Mouse (Mus musculus): Measurements from ENCODE around the gene Gm45015. TPM values are rescaled to one million over a fixed set of nuclear protein-coding genes. Genes with fewer than 3 reads are reported as not detected.
"Not testable (repeated sequence)": the region's sequence is repeated elsewhere in the genome, so short reads cannot be mapped to it uniquely, and the experiment has no call there.

Gene Gm45015
- polyA plus RNA-seq, 1 experiment from 2014 or later, result not detected

DNA sequence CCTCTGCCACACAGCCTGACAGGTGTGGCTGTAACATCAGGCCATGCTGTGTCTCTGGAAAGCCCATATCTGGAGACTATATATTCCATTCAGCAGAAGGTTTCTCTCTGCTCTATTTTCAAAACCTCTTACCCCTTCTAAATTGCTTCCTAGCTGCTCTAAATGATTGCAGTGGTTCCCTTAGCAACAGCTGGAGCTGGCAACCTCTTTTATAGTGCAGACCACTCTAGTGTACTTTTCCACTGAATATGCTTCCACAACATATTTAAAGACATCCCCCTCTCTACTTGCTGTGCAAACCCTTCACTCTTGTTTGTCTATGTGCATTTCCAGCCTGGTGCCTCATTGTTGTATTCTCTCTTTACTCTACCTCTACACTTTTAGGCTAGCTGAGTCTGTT lies 3.1 kb downstream of the Gm45015 start:
- Histone ChIP-seq H3K9ac (no peak overlapping the region), H3K4me2 (no peak overlapping the region), H3K36me3 (no peaks in the 10 kb centered on the region), H3K27ac (no peak overlapping the region), H3K4me1 (no peaks in the 10 kb centered on the region), H3K4me3 (no peak overlapping the region), H3K27me3 (peaks cover 7% of the 10 kb centered on the region; the same call in 1 of the 2 replicates), H3K9me3 (no peaks in the 10 kb centered on the region)
- no peak for ATAC-seq (ENCODE audit: borderline replicate concordance, extremely low read depth, low FRiP score, low TSS enrichment)

DNA sequence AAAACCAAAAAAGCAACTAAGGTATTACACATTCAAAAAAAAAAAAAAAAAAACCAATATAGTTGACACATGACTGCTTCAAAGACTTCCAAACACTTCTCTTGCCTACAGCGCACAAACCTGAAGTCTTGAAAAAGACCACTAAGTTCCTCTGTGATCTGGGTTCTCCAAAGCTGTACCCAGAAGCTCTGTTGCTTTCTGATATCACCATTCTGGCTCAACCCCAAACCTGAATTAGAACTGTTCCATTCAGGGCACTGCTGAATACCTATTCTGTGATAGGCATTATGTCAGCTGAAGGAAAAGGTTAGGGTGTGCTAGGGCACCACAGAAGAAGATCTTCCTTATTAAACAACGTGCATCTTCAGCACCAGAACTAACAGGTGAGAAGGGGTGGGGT lies 9.4 kb downstream of the Gm45015 start:
- no peak overlapping the region for H3K27ac ChIP-seq
- ATAC-seq (ENCODE audit: borderline replicate concordance, extremely low read depth, low FRiP score, low TSS enrichment), result no peak

DNA sequence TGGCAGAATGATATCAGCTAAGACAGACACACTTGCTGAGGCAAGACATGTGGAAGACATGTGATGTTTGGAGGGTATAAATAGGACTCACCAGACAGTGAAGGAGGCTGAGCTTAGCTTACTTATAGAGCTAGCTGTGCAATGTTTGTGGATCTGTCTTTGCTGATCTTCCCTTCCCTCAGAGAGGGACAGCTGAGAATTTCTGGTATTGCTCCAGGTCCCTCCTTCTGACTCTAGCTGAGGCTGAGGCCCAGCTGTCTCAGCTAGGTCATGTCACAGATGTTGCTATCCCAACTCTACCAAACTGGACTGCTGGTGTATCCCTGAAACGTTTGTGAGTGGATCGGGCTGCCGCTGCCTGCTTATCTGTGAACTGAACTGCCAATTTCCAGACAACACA lies 15.6 kb downstream of the Gm45015 start:
- WGBS, result 47% methylated on average over 3 of the region's 3 CpGs
- Histone ChIP-seq H3K9ac (no peak overlapping the region), H3K36me3 (no peaks in the 10 kb centered on the region), H3K4me1 (no peaks in the 10 kb centered on the region), H3K4me2 (no peak overlapping the region), H3K9me3 (no peaks in the 10 kb centered on the region), H3K27me3 (no peaks in the 10 kb centered on the region; the same call in 1 of the 2 replicates), H3K4me3 (no peak overlapping the region), H3K27ac (no peak overlapping the region)
- no peak for ATAC-seq (ENCODE audit: borderline replicate concordance, extremely low read depth, low FRiP score, low TSS enrichment)

More for the DNA sequence above, 9.4 kb downstream of the Gm45015 start:
- Histone ChIP-seq H3K36me3 (no peaks in the 10 kb centered on the region), H3K4me2 (no peak overlapping the region), H3K27me3 (peaks cover 3% of the 10 kb centered on the region; the same call in 1 of the 2 replicates), H3K4me1 (no peaks in the 10 kb centered on the region), H3K4me3 (no peak overlapping the region), H3K9ac (no peak overlapping the region), H3K9me3 (no peaks in the 10 kb centered on the region)
- WGBS, result 82% methylated on average over 2 of the region's 2 CpGs

DNA sequence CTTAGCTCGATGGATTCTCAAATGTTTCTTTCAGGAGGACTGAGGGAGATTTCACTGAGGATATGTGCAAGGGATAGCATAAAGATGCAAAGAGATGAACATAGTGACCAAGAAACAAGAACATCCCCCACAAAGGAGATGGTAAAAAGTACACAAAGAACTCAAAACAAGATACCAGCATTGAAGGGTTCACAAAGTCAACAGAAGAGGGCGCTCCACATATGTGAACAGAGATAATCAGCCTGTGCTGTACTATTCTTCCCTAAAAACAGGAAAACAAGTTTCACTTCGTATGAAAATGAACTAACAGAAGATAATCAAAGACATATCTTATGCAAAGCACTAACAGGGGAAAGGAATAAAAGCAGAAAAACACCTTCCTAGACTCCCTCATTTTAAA lies 24.1 kb downstream of the Gm45015 start:
- 24% methylated on average over 3 of the region's 3 CpGs for WGBS
- Histone ChIP-seq H3K27ac (no peak overlapping the region), H3K4me2 (no peak overlapping the region), H3K9ac (no peak overlapping the region), H3K9me3 (no peaks in the 10 kb centered on the region), H3K4me1 (no peaks in the 10 kb centered on the region), H3K4me3 (no peak overlapping the region), H3K27me3 (no peaks in the 10 kb centered on the region), H3K36me3 (no peaks in the 10 kb centered on the region)
- ATAC-seq (ENCODE audit: borderline replicate concordance, extremely low read depth, low FRiP score, low TSS enrichment), result no peak

DNA sequence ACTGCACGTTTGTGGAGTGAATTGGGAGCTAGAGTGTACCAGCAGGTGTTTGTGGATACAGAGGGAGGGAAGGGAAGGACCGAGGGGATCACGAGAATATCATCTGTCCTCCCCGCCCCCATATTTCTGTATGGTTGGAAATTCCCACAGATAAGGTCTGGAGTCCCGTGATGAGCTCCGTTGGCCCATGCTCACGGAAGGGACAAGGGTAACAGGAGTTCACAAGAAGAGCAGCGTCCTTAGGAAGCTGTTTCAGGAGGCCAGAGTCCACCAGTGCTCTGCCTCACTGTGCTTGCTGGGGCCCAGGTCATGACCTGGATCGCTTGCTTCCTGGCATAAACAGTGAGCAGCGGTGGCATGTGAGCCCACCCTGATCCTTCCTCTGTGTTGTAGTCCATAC lies 40.9 kb downstream of the Gm45015 start:
- not testable (repeated sequence) for H3K36me3 ChIP-seq; H3K27me3 ChIP-seq; H3K4me3 ChIP-seq; H3K27ac ChIP-seq; H3K4me1 ChIP-seq; H3K9ac ChIP-seq; H3K4me2 ChIP-seq; H3K9me3 ChIP-seq; ATAC-seq (ENCODE audit: borderline replicate concordance, extremely low read depth, low FRiP score, low TSS enrichment)
- WGBS, result 52% methylated on average over 8 of the region's 10 CpGs

DNA sequence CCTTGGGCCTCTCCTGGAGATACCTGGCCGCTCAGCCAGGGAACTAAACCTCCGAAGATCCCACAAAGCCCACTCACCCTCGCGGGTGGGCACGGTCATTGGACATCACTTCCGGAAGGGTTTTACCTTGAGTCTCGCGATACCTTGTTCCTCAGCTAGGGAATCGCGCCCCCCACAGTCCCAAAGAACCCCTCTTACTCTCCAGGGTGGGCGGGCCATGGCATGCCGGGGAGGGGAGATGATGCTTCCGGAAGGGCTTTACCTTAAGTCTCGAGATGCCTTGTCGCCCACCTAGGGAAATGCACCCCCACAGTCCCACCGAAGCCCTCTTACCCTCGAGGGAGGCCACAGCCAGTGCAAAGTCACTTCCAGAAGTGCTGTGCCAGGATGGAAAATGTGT lies 43.8 kb downstream of the Gm45015 start, which contains the start of the genes Xlr5a and Xlr5c:
Gene Xlr5a, minus strand, starts transcription at position 101 of the 400 bp plus-strand sequence.
Gene Xlr5c, minus strand, starts transcription at position 101 of the 400 bp plus-strand sequence.
- H3K36me3 ChIP-seq; H3K4me1 ChIP-seq; H3K27me3 ChIP-seq; H3K4me2 ChIP-seq; H3K27ac ChIP-seq; ATAC-seq (ENCODE audit: borderline replicate concordance, extremely low read depth, low FRiP score, low TSS enrichment); H3K9ac ChIP-seq; H3K4me3 ChIP-seq; H3K9me3 ChIP-seq: not testable (repeated sequence)
- 88% methylated on average over 16 of the region's 17 CpGs for WGBS

Other genes starting within 250 kb of the Gm45015 start
- 2.2 and 4.1 TPM in 2 replicates for gene Xlr3a, start 239.7 kb downstream of the Gm45015 start, polyA plus RNA-seq (2015; fragmentation: Nextera tagmentation; extraction: Ambion mirVana)
- gene Gm14685, start 219.8 kb downstream of the Gm45015 start, polyA plus RNA-seq (2015; fragmentation: Nextera tagmentation; extraction: Ambion mirVana), result 0.11 and 0.14 TPM in 2 replicates
- gene Xlr5b, start 188.0 kb downstream of the Gm45015 start, polyA plus RNA-seq (2015; fragmentation: Nextera tagmentation; extraction: Ambion mirVana), result not detected in 2 replicates
- gene DXBay18, start 187.4 kb downstream of the Gm45015 start, polyA plus RNA-seq (2015; fragmentation: Nextera tagmentation; extraction: Ambion mirVana), result not detected in 2 replicates
- gene Spin2d, start 159.9 kb downstream of the Gm45015 start, polyA plus RNA-seq (2015; fragmentation: Nextera tagmentation; extraction: Ambion mirVana), result not detected in 2 replicates
- gene Xlr3b, start 144.6 kb downstream of the Gm45015 start, polyA plus RNA-seq (2015; fragmentation: Nextera tagmentation; extraction: Ambion mirVana), result 9.5 and 10.6 TPM in 2 replicates
- gene Xlr4b, start 122.5 kb downstream of the Gm45015 start, polyA plus RNA-seq (2015; fragmentation: Nextera tagmentation; extraction: Ambion mirVana), result 0.48 and 1.2 TPM in 2 replicates
- gene F8a, start 108.5 kb downstream of the Gm45015 start, polyA plus RNA-seq (2015; fragmentation: Nextera tagmentation; extraction: Ambion mirVana), result 11.7 and 11.9 TPM in 2 replicates
- 0.98 TPM in 1 of 2 replicates, not detected in the other for gene Xlr4c, start 93.7 kb downstream of the Gm45015 start, polyA plus RNA-seq (2015; fragmentation: Nextera tagmentation; extraction: Ambion mirVana)
- not detected in 2 replicates for gene Xlr3c, start 71.5 kb downstream of the Gm45015 start, polyA plus RNA-seq (2015; fragmentation: Nextera tagmentation; extraction: Ambion mirVana)
- gene Xlr5a, start 43.9 kb downstream of the Gm45015 start, polyA plus RNA-seq (2015; fragmentation: Nextera tagmentation; extraction: Ambion mirVana), result 0.17 TPM in 1 of 2 replicates, not detected in the other
- not detected in 2 replicates for gene Xlr5c, start 43.9 kb downstream of the Gm45015 start, polyA plus RNA-seq (2015; fragmentation: Nextera tagmentation; extraction: Ambion mirVana)
- 13.3 and 13.5 TPM in 2 replicates for gene Zfp275, start 5.8 kb upstream of the Gm45015 start, polyA plus RNA-seq (2015; fragmentation: Nextera tagmentation; extraction: Ambion mirVana)
- not detected in 2 replicates for gene Gm18336, start 61.9 kb upstream of the Gm45015 start, polyA plus RNA-seq (2015; fragmentation: Nextera tagmentation; extraction: Ambion mirVana)
- 0.09 and 0.19 TPM in 2 replicates for gene Zfp92, start 74.3 kb upstream of the Gm45015 start, polyA plus RNA-seq (2015; fragmentation: Nextera tagmentation; extraction: Ambion mirVana)
- gene Trex2, start 98.5 kb upstream of the Gm45015 start, polyA plus RNA-seq (2015; fragmentation: Nextera tagmentation; extraction: Ambion mirVana), result not detected in 2 replicates
- 64.4 and 66.9 TPM in 2 replicates for gene Haus7, start 122.2 kb upstream of the Gm45015 start, polyA plus RNA-seq (2015; fragmentation: Nextera tagmentation; extraction: Ambion mirVana)
- 155 and 183 TPM in 2 replicates for gene Bgn, start 146.8 kb upstream of the Gm45015 start, polyA plus RNA-seq (2015; fragmentation: Nextera tagmentation; extraction: Ambion mirVana)
- 0.09 and 0.13 TPM in 2 replicates for gene Atp2b3, start 166.2 kb upstream of the Gm45015 start, polyA plus RNA-seq (2015; fragmentation: Nextera tagmentation; extraction: Ambion mirVana)